Mouse (Mus musculus): Measurements from ENCODE around the gene Cdc42ep4. TPM values are rescaled to one million over a fixed set of nuclear protein-coding genes. Genes with fewer than 3 reads are reported as not detected.

Gene Cdc42ep4
- total RNA-seq, 1 experiment, result 17.8 TPM

- TF ChIP-seq CHD2 (IDR thresholded peaks at IDR 0.05; ENCODE audit: low read depth, low read length) (no peak), HCFC1 (IDR thresholded peaks at IDR 0.05; ENCODE audit: borderline replicate concordance, insufficient read depth, low read length) (no peak), MAFK (IDR thresholded peaks at IDR 0.05; ENCODE audit: insufficient read depth, low read depth, low read length) (no peak), ZC3H11A (IDR thresholded peaks at IDR 0.05; ENCODE audit: borderline replicate concordance, low read depth, low read length) (no peak), ZNF384 (IDR thresholded peaks at IDR 0.05; ENCODE audit: low read depth, low read length) (no peak)
- Histone ChIP-seq H3K9ac (ENCODE audit: insufficient read depth, low read depth, low read length, poor library complexity, severe bottlenecking) (no peak overlapping the region), H3K4me3 (ENCODE audit: insufficient read depth in 1 of 2, low read depth in 1 of 2, low read length in 2 of 2, poor library complexity in 1 of 2, severe bottlenecking in 1 of 2) (no peak overlapping the region), H3K36me3 (ENCODE audit: control insufficient read depth, insufficient read depth, low read length, poor library complexity, severe bottlenecking) (no peaks in the 10 kb centered on the region), H3K9me3 (ENCODE audit: control insufficient read depth, insufficient read depth, low read depth, low read length) (no peaks in the 10 kb centered on the region), H3K4me1 (ENCODE audit: control insufficient read depth in 2 of 2, insufficient read depth in 2 of 2, low read length in 2 of 2, poor library complexity in 1 of 2) (peaks cover 10 to 39% of the 10 kb centered on the region in 2 experiments; a peak in 3 of 4 replicates), H3K27ac (ENCODE audit: insufficient read depth, low read depth, low read length, poor library complexity, severe bottlenecking) (no peak overlapping the region)
- DNase-seq (ENCODE audit: low read depth, low spot score), result no peak
- in situ Hi-C loops (cut with MboI; ENCODE audit: low sequenced_read_pairs in 2 of 2, unreplicated experiment in 2 of 2), result no loop called here
Observed at GRCm38 (mm10) chr11:113788183-113788789, 36.6 kb upstream of the Cdc42ep4 start.

DNA sequence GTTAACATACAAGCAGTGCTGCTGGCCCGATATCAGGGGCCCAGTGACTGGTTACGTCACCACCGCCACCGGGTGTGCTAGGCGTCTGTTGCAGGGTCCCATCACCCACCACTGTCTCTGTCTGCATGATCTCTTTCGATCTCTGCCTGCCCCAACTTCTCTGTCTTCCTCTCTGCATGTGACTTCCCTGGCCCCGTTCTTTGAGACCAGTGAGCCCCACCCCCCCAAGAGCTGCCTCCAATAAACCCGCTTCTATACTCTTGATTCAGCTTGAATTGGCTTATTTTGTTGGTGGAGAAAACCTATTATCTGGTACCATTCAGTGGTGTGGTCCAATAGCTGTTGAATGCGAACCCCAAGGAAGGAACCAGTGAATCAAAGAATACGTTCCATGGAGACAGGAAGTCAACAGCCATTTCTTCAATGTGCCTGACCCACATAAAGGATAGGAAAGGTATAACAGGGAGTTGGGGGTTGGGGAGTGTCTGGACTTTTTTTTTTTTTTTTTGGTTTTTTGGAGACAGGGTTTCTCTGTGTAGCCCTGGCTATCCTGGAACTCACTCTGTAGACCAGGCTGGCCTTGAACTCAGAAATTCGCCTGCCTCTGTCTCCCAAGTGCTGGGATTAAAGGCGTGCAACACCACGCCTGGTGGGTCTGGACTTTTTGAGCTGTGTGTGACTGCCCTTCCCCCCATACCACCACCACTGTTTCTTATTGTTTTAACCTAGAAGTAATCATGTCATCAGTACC, 35.9 kb upstream of the Cdc42ep4 start:
- no peak overlapping the region for H3K4me3 ChIP-seq (ENCODE audit: insufficient read depth in 1 of 2, low read depth in 1 of 2, low read length in 2 of 2, poor library complexity in 1 of 2, severe bottlenecking in 1 of 2)

DNA sequence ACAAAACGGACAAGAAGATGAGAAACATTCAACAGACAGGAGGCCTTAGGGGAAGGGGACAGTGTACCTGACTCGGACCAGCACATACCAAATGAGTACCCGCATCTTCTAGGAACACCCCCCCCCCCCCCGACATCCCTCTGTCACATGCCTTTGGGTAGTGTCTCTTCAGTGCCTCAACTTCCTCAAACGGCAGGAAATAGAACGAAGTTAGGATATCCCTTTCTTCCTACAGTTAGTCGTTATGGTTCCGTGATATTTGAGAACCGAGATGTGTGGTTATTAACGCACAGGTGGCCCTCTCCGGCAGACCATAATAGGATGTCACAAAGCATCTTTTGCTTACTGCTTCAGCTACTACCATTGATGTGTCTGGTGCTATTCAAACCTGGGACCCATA, 35.3 kb upstream of the Cdc42ep4 start:
- Histone ChIP-seq H3K4me1 (ENCODE audit: control insufficient read depth in 2 of 2, insufficient read depth in 2 of 2, low read length in 2 of 2, poor library complexity in 1 of 2) (peaks cover 8 to 36% of the 10 kb centered on the region in 2 experiments; a peak in 3 of 4 replicates), H3K9ac (ENCODE audit: insufficient read depth, low read depth, low read length, poor library complexity, severe bottlenecking) (no peak overlapping the region), H3K9me3 (ENCODE audit: control insufficient read depth, insufficient read depth, low read depth, low read length) (no peaks in the 10 kb centered on the region), H3K4me3 (ENCODE audit: insufficient read depth in 1 of 2, low read depth in 1 of 2, low read length in 2 of 2, poor library complexity in 1 of 2, severe bottlenecking in 1 of 2) (no peak overlapping the region), H3K27ac (ENCODE audit: insufficient read depth, low read depth, low read length, poor library complexity, severe bottlenecking) (no peak overlapping the region), H3K36me3 (ENCODE audit: control insufficient read depth, insufficient read depth, low read length, poor library complexity, severe bottlenecking) (no peaks in the 10 kb centered on the region)
- in situ Hi-C loops (cut with MboI; ENCODE audit: low sequenced_read_pairs in 2 of 2, unreplicated experiment in 2 of 2), result no loop called here
- no peak for TF ChIP-seq ZNF384 (IDR thresholded peaks at IDR 0.05; ENCODE audit: low read depth, low read length)
- no peak for DNase-seq (ENCODE audit: low read depth, low spot score)

More for the DNA sequence above, 35.9 kb upstream of the Cdc42ep4 start:
- DNase-seq (ENCODE audit: low read depth, low spot score), result no peak
- Histone ChIP-seq H3K9ac (ENCODE audit: insufficient read depth, low read depth, low read length, poor library complexity, severe bottlenecking) (no peak overlapping the region), H3K9me3 (ENCODE audit: control insufficient read depth, insufficient read depth, low read depth, low read length) (no peaks in the 10 kb centered on the region), H3K36me3 (ENCODE audit: control insufficient read depth, insufficient read depth, low read length, poor library complexity, severe bottlenecking) (no peaks in the 10 kb centered on the region), H3K4me1 (ENCODE audit: control insufficient read depth in 2 of 2, insufficient read depth in 2 of 2, low read length in 2 of 2, poor library complexity in 1 of 2) (peaks cover 10 to 39% of the 10 kb centered on the region in 2 experiments; a peak in 3 of 4 replicates), H3K27ac (ENCODE audit: insufficient read depth, low read depth, low read length, poor library complexity, severe bottlenecking) (no peak overlapping the region)
- in situ Hi-C loops (cut with MboI; ENCODE audit: low sequenced_read_pairs in 2 of 2, unreplicated experiment in 2 of 2), result no loop called here
- TF ChIP-seq HCFC1 (IDR thresholded peaks at IDR 0.05; ENCODE audit: borderline replicate concordance, insufficient read depth, low read length), result no peak
- TF ChIP-seq ZC3H11A (IDR thresholded peaks at IDR 0.05; ENCODE audit: borderline replicate concordance, low read depth, low read length), result no peak
- TF ChIP-seq ZNF384 (IDR thresholded peaks at IDR 0.05; ENCODE audit: low read depth, low read length), result no peak
- no peak for TF ChIP-seq MAFK (IDR thresholded peaks at IDR 0.05; ENCODE audit: insufficient read depth, low read depth, low read length)
- TF ChIP-seq CHD2 (IDR thresholded peaks at IDR 0.05; ENCODE audit: low read depth, low read length), result no peak

DNA sequence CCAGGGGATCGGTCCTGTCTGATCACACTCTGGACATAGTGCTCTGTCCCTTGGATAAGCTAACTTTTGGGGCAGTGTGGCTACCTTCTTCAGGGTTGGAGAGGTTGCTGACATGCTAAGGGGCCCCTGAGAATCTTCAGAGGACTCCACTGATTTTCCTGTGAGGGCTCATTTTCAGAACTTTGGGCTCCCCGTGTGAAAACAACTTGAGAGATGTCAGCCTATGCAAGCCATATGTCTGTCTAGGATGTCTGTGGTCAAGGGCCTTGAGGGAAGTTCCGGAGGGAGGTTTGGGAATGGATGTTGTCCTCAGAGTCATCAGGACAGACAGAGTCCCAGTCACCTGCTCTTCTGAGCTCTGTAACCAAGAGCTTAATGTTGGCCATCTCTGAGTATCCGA, 34.7 kb upstream of the Cdc42ep4 start:
- Histone ChIP-seq H3K36me3 (ENCODE audit: control insufficient read depth, insufficient read depth, low read length, poor library complexity, severe bottlenecking) (no peaks in the 10 kb centered on the region), H3K9ac (ENCODE audit: insufficient read depth, low read depth, low read length, poor library complexity, severe bottlenecking) (no peak overlapping the region), H3K9me3 (ENCODE audit: control insufficient read depth, insufficient read depth, low read depth, low read length) (no peaks in the 10 kb centered on the region), H3K4me3 (ENCODE audit: insufficient read depth in 1 of 2, low read depth in 1 of 2, low read length in 2 of 2, poor library complexity in 1 of 2, severe bottlenecking in 1 of 2) (peak overlapping the region in 1 of 2 experiments; percentile 73; a peak in 1 of 4 replicates), H3K4me1 (ENCODE audit: control insufficient read depth in 2 of 2, insufficient read depth in 2 of 2, low read length in 2 of 2, poor library complexity in 1 of 2) (peaks cover 8 to 31% of the 10 kb centered on the region in 2 experiments; a peak in 3 of 4 replicates), H3K27ac (ENCODE audit: insufficient read depth, low read depth, low read length, poor library complexity, severe bottlenecking) (no peak overlapping the region)
- no peak for TF ChIP-seq MAFK (IDR thresholded peaks at IDR 0.05; ENCODE audit: insufficient read depth, low read depth, low read length)
- no peak for TF ChIP-seq HCFC1 (IDR thresholded peaks at IDR 0.05; ENCODE audit: borderline replicate concordance, insufficient read depth, low read length)
- TF ChIP-seq ZNF384 (IDR thresholded peaks at IDR 0.05; ENCODE audit: low read depth, low read length), result no peak
- no peak for TF ChIP-seq ZC3H11A (IDR thresholded peaks at IDR 0.05; ENCODE audit: borderline replicate concordance, low read depth, low read length)
- TF ChIP-seq CHD2 (IDR thresholded peaks at IDR 0.05; ENCODE audit: low read depth, low read length), result no peak
- in situ Hi-C loops (cut with MboI; ENCODE audit: low sequenced_read_pairs in 2 of 2, unreplicated experiment in 2 of 2), result no loop called here
- no peak for DNase-seq (ENCODE audit: low read depth, low spot score)
